ENCODE assay signal across 25 mouse cellular contexts in the genomic region with DNA sequence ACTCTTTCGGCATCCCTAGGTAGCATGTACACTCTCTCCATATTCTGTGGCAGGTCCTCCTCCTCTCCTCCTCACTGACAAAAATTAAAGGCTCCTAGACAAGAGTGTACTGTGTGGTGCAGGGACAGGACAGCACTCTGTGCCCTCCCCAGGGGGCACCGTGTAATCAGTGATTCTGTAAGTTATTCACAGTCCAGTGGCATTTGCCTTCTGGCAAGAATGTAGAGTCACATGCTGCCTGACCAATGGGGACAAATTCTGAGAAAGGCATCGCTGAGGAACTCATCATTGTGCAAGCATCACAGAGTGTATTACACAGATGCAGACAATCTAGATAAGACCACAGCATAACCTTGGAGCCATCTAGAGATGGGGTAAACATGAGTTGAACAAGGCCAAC.
DNase-seq lines count a peak whose midpoint lies in the region.
"Had no signal": no experiment of that assay in that cellular context is flagged by ENCODE, and none has a peak within 500 bp of the region (broad histone marks: within the 10 kb centered on the region; RNA-seq: fewer than 3 reads in every experiment).

No protein-coding gene starts in this region.

- no peak overlapping the region for H3K27ac ChIP-seq in embryonic facial prominence, embryonic 10.5 days (replicated peaks)
- H3K27ac ChIP-seq: embryonic facial prominence, embryonic 13.5 days; hindbrain, embryonic 10.5 days; hindbrain, embryonic 15.5 days; layer of hippocampus, adult 2 months; limb, embryonic 13.5 days; lung, embryonic 15.5 days; neural tube, embryonic 12.5 days had no signal

- H3K4me1 ChIP-seq in embryonic facial prominence, embryonic 10.5 days = no peaks in the 10 kb centered on the region
- H3K4me1 ChIP-seq: embryonic facial prominence, embryonic 13.5 days; hindbrain, embryonic 10.5 days; hindbrain, embryonic 15.5 days; limb, embryonic 13.5 days; lung, embryonic 15.5 days; neural tube, embryonic 12.5 days had no signal

- peak; percentile 63 to 80 for DNase-seq in adrenal gland, adult (ENCODE audit: inconsistent age in 2 of 2, low spot score in 1 of 2)
- DNase-seq in adrenal gland, adult 18-20 months (ENCODE audit: low spot score in 2 of 2) = no peak
- peak; percentile 56 for DNase-seq in retina, postnatal 1 day
- no peak for DNase-seq in retina, embryonic 14.5 days (ENCODE audit: low spot score)
- peak; percentile 50 to 51 for DNase-seq in adrenal gland, postnatal 36 days
- no peak for DNase-seq in adipocyte (ENCODE audit: low spot score)
- DNase-seq in embryo, embryonic 10.5 days (ENCODE audit: low spot score) = no peak
- DNase-seq in embryonic facial prominence, embryonic 10.5 days (ENCODE audit: low spot score) = no peak
- DNase-seq: cerebellum, adult 18-20 months; cerebellum, postnatal 36 days; embryo, embryonic 11 days; heart, postnatal 14 days; kidney, adult 2 months; kidney, postnatal 36 days; right cerebral cortex, adult 18-20 months; spleen, adult 18-20 months; thymus, postnatal 14 days had no signal

- WGBS in embryonic facial prominence, embryonic 10.5 days = 61% methylated on average over 3 of the region's 3 CpGs

- no peaks in the 10 kb centered on the region for H3K9me3 ChIP-seq in embryonic facial prominence, embryonic 10.5 days
- H3K9me3 ChIP-seq: embryonic facial prominence, embryonic 13.5 days; hindbrain, embryonic 10.5 days; hindbrain, embryonic 15.5 days; limb, embryonic 13.5 days; lung, embryonic 15.5 days; neural tube, embryonic 12.5 days had no signal

- H3K27me3 ChIP-seq in embryonic facial prominence, embryonic 10.5 days (replicated peaks; ENCODE audit: low read depth, poor library complexity, severe bottlenecking) = no peaks in the 10 kb centered on the region
- H3K27me3 ChIP-seq: embryonic facial prominence, embryonic 13.5 days; hindbrain, embryonic 15.5 days; limb, embryonic 13.5 days; lung, embryonic 15.5 days; neural tube, embryonic 12.5 days had no signal

- no peaks in the 10 kb centered on the region for H3K36me3 ChIP-seq in embryonic facial prominence, embryonic 10.5 days (replicated peaks)
- H3K36me3 ChIP-seq: embryonic facial prominence, embryonic 13.5 days; hindbrain, embryonic 10.5 days; hindbrain, embryonic 15.5 days; limb, embryonic 13.5 days; lung, embryonic 15.5 days; neural tube, embryonic 12.5 days had no signal

- no peak overlapping the region for H3K4me3 ChIP-seq in embryonic facial prominence, embryonic 10.5 days
- H3K4me3 ChIP-seq: embryonic facial prominence, embryonic 13.5 days; hindbrain, embryonic 10.5 days; hindbrain, embryonic 15.5 days; layer of hippocampus, adult 2 months; limb, embryonic 13.5 days; lung, embryonic 15.5 days; myocyte; neural tube, embryonic 12.5 days had no signal

Comparison
In these comparisons a context has a peak if more than half of its experiments do, and no peak if none do; other contexts are left out.
1. DNase-seq: peak in adrenal gland, adult (2 of 2), retina, postnatal 1 day (single experiment) and adrenal gland, postnatal 36 days (2 of 2); none in adrenal gland, adult 18-20 months (0 of 2), retina, embryonic 14.5 days (single experiment), adipocyte (single experiment), embryo, embryonic 10.5 days (single experiment) and embryonic facial prominence, embryonic 10.5 days (single experiment).